Mouse (Mus musculus) myocyte (in vitro differentiated cells): ENCODE measurements around the gene Aatf.

ENCODE experiments used
- CEBPB ChIP-seq: IDR thresholded peaks from 2 replicates; pipeline ENCODE4 v1.6.1; 2011; ENCODE audit warnings: mild to moderate bottlenecking, moderate library complexity; ENCODE audit not compliant: poor library complexity, insufficient read depth, severe bottlenecking
- E2F4 ChIP-seq: IDR thresholded peaks from one replicate; pipeline ENCODE4 v1.6.1; 2011; ENCODE audit warnings: mild to moderate bottlenecking, control low read depth, moderate library complexity; ENCODE audit not compliant: insufficient read depth
- MAX ChIP-seq: IDR thresholded peaks from one replicate; pipeline ENCODE4 v1.6.1; 2011; ENCODE audit warnings: low read depth, mild to moderate bottlenecking, control low read depth
- MYOD1 ChIP-seq, 3 experiments: IDR thresholded peaks; one replicate each; pipeline ENCODE4 v1.6.1; 2011; ENCODE audit warnings: control low read depth in 2 of 3, low read depth in 2 of 3, mild to moderate bottlenecking in 2 of 3, moderate library complexity in 1 of 3; ENCODE audit not compliant: insufficient read length in 2 of 3, control insufficient read depth in 1 of 3
- MYOG ChIP-seq, 3 experiments: IDR thresholded peaks; one replicate each; pipeline ENCODE4 v1.6.1; 2011; ENCODE audit warnings: control low read depth in 2 of 3, low read depth in 2 of 3, mild to moderate bottlenecking in 2 of 3; ENCODE audit not compliant: insufficient read length in 2 of 3, control insufficient read depth in 1 of 3, insufficient read depth in 1 of 3
- POLR2A ChIP-seq: IDR thresholded peaks from one replicate; pipeline ENCODE4 v1.6.1; 2011; ENCODE audit warnings: low read depth, mild to moderate bottlenecking, control low read depth, moderate library complexity; ENCODE audit not compliant: insufficient read length
- POLR2AphosphoS2 ChIP-seq: IDR thresholded peaks from one replicate; pipeline ENCODE4 v1.6.1; 2011; ENCODE audit warnings: low read depth, control low read depth; ENCODE audit not compliant: insufficient read length
- REST ChIP-seq: IDR thresholded peaks from one replicate; pipeline ENCODE4 v1.6.1; 2011; ENCODE audit warnings: mild to moderate bottlenecking, control low read depth, moderate library complexity; ENCODE audit not compliant: insufficient read depth, insufficient read length
- SRF ChIP-seq: IDR thresholded peaks from one replicate; pipeline ENCODE4 v1.6.1; 2011; ENCODE audit warnings: low read depth; ENCODE audit not compliant: control insufficient read depth, insufficient read length
- TCF12 ChIP-seq: IDR thresholded peaks from one replicate; pipeline ENCODE4 v1.6.1; 2011; ENCODE audit warnings: mild to moderate bottlenecking, control low read depth; ENCODE audit not compliant: poor library complexity, insufficient read depth, severe bottlenecking
- TCF3 ChIP-seq: IDR thresholded peaks from one replicate; pipeline ENCODE4 v1.6.1; 2011; ENCODE audit warnings: low read depth, control low read depth; ENCODE audit not compliant: insufficient read length
- USF1 ChIP-seq: IDR thresholded peaks from one replicate; pipeline ENCODE4 v1.6.1; 2011; ENCODE audit warnings: low read depth, mild to moderate bottlenecking, control low read depth, moderate library complexity

DNA sequence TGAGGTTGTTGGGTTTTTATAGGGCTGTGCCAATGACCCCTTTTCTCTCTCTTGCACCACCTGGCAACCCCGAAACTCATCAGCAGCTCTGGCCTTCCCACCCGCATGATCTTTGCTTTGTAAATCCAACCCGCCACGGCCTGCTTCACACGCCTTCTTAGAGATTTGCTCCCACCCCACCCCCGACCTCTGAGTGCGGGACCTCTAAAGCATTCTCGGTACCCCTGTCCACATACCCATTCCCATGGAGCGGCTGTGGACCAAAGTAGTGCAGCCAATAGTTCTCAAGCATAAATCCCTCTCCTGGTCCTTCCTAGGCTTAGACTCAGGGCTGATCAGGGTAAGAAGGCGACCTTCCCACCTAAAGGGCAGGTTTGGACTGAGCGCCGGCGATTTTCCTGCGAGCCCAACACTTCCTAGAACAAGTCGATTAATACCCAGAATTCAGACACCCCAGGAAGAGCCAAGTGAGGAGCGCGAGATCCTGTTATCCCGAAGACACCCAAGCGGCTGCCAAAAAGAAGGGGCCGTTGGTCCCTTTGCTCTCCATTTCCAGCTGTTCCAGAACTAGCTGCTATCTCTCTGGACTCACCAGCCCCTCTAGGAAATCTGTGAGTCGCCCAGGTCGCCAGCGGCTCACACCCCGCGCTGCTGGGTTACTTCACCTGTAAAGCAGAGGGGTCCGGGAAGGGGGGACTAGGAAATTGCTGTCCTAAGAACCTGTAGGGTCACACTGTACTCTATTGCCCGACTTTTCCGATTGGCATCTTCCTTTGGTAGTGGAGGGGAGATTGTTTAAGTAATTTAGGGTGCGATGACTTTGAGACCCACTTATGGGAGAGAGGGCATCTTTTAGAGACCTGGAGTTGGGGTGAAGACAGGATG is 13.9 kb upstream of the Aatf start:
- TF ChIP-seq MAX, result no peak
- no peak for TF ChIP-seq POLR2A
- TF ChIP-seq USF1, result no peak
- no peak for TF ChIP-seq CEBPB
- TF ChIP-seq E2F4, result no peak
- no peak for TF ChIP-seq TCF3
- TF ChIP-seq MYOD1 (IDR thresholded peaks at IDR 0.05; ENCODE audit: control insufficient read depth in 1 of 3, insufficient read length in 2 of 3, low read depth in 2 of 3), result no peak
- no peak for TF ChIP-seq TCF12
- no peak for TF ChIP-seq MYOG (IDR thresholded peaks at IDR 0.05; ENCODE audit: control insufficient read depth in 1 of 3, insufficient read depth in 1 of 3, insufficient read length in 2 of 3, low read depth in 2 of 3)
- no peak for TF ChIP-seq POLR2AphosphoS2
- no peak for TF ChIP-seq SRF
- TF ChIP-seq REST, result no peak
